Mouse (Mus musculus) heart, adult 2 months (tissue): Measurements from ENCODE around the gene Creb1.

Experiments used
- CTCF ChIP-seq: fragments of 200-600 bp; IDR thresholded peaks from 2 replicates; pipeline ENCODE4 v1.8.1; 2022; ENCODE audit warnings: antibody characterized with exemption, mild to moderate bottlenecking, moderate library complexity
- EP300 ChIP-seq: fragments of 200-500 bp; IDR thresholded peaks from 2 replicates; pipeline ENCODE4 v1.6.1; 2011; ENCODE audit warnings: low read depth, low read length, control low read depth; ENCODE audit not compliant: insufficient read depth
- POLR2A ChIP-seq: fragments of 200-500 bp; IDR thresholded peaks from 2 replicates; pipeline ENCODE4 v1.6.1; 2011; ENCODE audit warnings: mild to moderate bottlenecking, low read depth, low read length, control low read depth; ENCODE audit not compliant: insufficient read depth

DNA sequence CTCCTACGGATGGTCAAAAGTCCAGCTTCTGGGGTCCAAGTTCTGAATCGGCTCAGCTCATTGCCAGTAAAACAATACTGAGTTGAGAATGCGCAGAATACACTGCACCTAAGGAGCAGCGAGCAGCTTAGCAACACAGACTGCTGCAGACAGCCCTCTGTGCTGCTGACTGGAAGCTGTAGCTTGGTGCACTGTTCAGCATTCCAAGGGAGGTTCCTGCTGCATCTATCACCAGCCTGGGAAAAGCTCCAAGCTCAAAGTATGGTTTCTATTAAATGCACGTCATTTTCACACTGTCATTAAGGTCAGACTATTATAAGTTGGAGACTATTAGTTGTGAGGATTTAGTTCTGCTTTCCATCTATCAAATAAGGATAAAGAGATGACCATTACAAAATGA is 88.7 kb downstream of the Creb1 start:
- TF ChIP-seq CTCF (no peak), POLR2A (no peak), EP300 (no peak)
